Mouse (Mus musculus): ENCODE data around the gene Rnf217.

DNA sequence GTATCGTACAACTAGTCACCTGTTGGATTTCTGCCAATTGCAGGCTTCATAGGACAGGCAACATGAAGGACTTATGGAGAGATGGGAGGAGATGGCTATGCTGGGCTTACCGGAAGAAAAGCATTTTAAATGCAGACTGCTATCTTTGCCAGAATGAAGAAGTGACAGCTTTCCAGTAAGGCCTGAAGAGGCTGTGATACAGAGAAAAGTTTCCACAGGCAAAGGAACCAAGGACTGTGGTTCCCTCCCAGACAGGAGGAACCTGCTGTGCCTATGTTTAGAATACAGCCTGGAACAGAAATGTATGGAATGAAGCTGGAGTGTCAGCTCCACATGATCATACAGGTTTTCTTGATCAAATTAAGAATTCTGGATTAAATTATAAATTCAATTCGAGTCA, 70.3 kb downstream of the Rnf217 start:
- TF ChIP-seq CTCF (IDR thresholded peaks at IDR 0.05; ENCODE audit: low read depth) (no peak), EP300 (IDR thresholded peaks at IDR 0.05; ENCODE audit: low read depth) (no peak)
